Comparison of ENCODE assay signal across 8 mouse cellular contexts in the genomic region with DNA sequence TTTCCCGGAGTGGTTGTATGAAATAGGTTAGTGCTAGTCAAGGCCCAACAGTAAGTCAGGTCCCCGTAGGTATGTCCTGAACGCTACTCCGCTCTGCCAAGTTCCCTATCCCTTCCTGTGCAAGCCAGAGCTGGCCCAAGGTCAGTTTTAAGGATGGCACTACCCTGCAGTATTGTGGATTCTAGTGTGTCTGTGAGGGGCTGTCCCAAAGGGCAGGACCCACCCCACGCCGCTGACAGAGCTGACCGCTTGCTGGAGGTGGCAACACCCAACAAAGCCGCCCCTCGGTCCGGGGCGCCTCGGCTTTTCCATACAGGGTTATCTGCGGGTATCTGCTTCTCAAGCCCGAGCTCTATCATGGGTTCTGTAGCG. TPM values are rescaled to one million over a fixed set of nuclear protein-coding genes. Genes with fewer than 3 reads are reported as not detected.
DNase-seq lines count a peak whose midpoint lies in the region; ATAC-seq and TF ChIP-seq lines count a peak whose summit lies in the region.

No protein-coding gene starts in this region.

- 2% methylated on average over 15 of the region's 15 CpGs for WGBS in heart, adult 2 months
- 4% methylated on average over 15 of the region's 15 CpGs for WGBS in forebrain, embryonic 16.5 days

- ATAC-seq in forebrain, embryonic 16.5 days = no peak; the same call in 1 of the 2 replicates
- ATAC-seq in megakaryocyte, adult 5-6 weeks (ENCODE audit: poor library complexity, severe bottlenecking) = peak; percentile 47

- no peak for TF ChIP-seq POLR2A in heart, adult 2 months (IDR thresholded peaks at IDR 0.05; ENCODE audit: insufficient read depth, low read depth, low read length)

- TF ChIP-seq CTCF in heart, adult 2 months (IDR thresholded peaks at IDR 0.05) = no peak
- TF ChIP-seq CTCF in E14TG2a.4 (conservative IDR thresholded peaks at IDR 0.05; ENCODE audit: low read length) = no peak

- H3K27ac ChIP-seq in heart, adult 2 months = peak overlapping the region; percentile 100
- H3K27ac ChIP-seq in forebrain, embryonic 16.5 days (ENCODE audit: low read length) = peak overlapping the region; percentile 99

- peak overlapping the region; percentile 86 for H3K9ac ChIP-seq in heart, adult 2 months (ENCODE audit: low read depth, low read length)
- peak overlapping the region; percentile 95 for H3K9ac ChIP-seq in forebrain, embryonic 16.5 days (replicated peaks; ENCODE audit: low read depth, low read length)

- H3K9me3 ChIP-seq in E14TG2a.4 (ENCODE audit: low read length) = no peaks in the 10 kb centered on the region
- no peaks in the 10 kb centered on the region for H3K9me3 ChIP-seq in forebrain, embryonic 16.5 days (ENCODE audit: control insufficient read depth, low read length)

- TF ChIP-seq EP300 in heart, adult 2 months (IDR thresholded peaks at IDR 0.05; ENCODE audit: insufficient read depth, low read depth, low read length) = no peak

- intact Hi-C loops in heart, adult 2 months (cut with DNase I) = loop anchor here (10.0 kb wide), 2 partner anchors 257 to 303 kb away; a partner anchor contains a TSS

- no peak for DNase-seq in heart, adult 2 months
- DNase-seq in heart, adult 18-20 months = no peak
- DNase-seq in cerebellum, adult 11-12 months = no peak
- DNase-seq in thymus, postnatal 36 days = no peak
- DNase-seq in urinary bladder, postnatal 4 days (ENCODE audit: low spot score in 2 of 2) = no peak

- peak overlapping the region; percentile 95 for H3K4me2 ChIP-seq in forebrain, embryonic 16.5 days (ENCODE audit: low read length)

- H3K27me3 ChIP-seq in heart, adult 2 months (ENCODE audit: control insufficient read depth, insufficient read depth, low read length) = no peaks in the 10 kb centered on the region
- no peaks in the 10 kb centered on the region for H3K27me3 ChIP-seq in E14TG2a.4 (ENCODE audit: insufficient read depth, low read length)
- H3K27me3 ChIP-seq in forebrain, embryonic 16.5 days (replicated peaks; ENCODE audit: control insufficient read depth, insufficient read depth, low read length) = no peaks in the 10 kb centered on the region

- H3K4me1 ChIP-seq in heart, adult 2 months (ENCODE audit: control insufficient read depth, insufficient read depth, low read length) = peaks cover 8% of the 10 kb centered on the region
- peaks cover 80% of the 10 kb centered on the region for H3K4me1 ChIP-seq in E14TG2a.4 (replicated peaks; ENCODE audit: low read depth, low read length)
- peaks cover 23% of the 10 kb centered on the region for H3K4me1 ChIP-seq in forebrain, embryonic 16.5 days (replicated peaks; ENCODE audit: control insufficient read depth, insufficient read depth, low read length)

- H3K4me3 ChIP-seq in heart, adult 2 months = peak overlapping the region; percentile 89
- H3K4me3 ChIP-seq in E14TG2a.4 (replicated peaks; ENCODE audit: low read length) = peak overlapping the region; percentile 84
- H3K4me3 ChIP-seq in forebrain, embryonic 16.5 days (replicated peaks; ENCODE audit: low read length) = peak overlapping the region; percentile 86

- H3K36me3 ChIP-seq in heart, adult 2 months (ENCODE audit: control insufficient read depth, insufficient read depth, low read length) = peaks cover 10% of the 10 kb centered on the region
- peaks cover 29% of the 10 kb centered on the region for H3K36me3 ChIP-seq in E14TG2a.4 (ENCODE audit: insufficient read depth, low read length)
- no peaks in the 10 kb centered on the region; the same call in 1 of the 2 replicates for H3K36me3 ChIP-seq in forebrain, embryonic 16.5 days (ENCODE audit: control insufficient read depth, insufficient read depth)

- no peaks in the 10 kb centered on the region; the same call in 1 of the 2 replicates for H3K79me2 ChIP-seq in heart, adult 2 months (replicated peaks; ENCODE audit: control insufficient read depth, insufficient read depth, low read length)

RNA-seq across cellular contexts. Expression of a gene that starts 0.4 kb away (rescaled TPM):
- 100 to 1,000 TPM in 1 of 2 experiments, 10 to 100 TPM in 1; 75.4 to 106 TPM for total RNA-seq in heart, adult 2 months (2021)
- 82.2 and 114 TPM in 2 replicates for polyA plus RNA-seq in heart, adult 2 months (2012; rRNA removed)
- total RNA-seq in heart, adult 18-20 months (2021) = 10 to 100 TPM; 90.3 TPM
- polyA plus RNA-seq in forebrain, embryonic 16.5 days (2015; fragmentation: Nextera tagmentation; extraction: Ambion mirVana) = 643 and 677 TPM in 2 replicates
- total RNA-seq in megakaryocyte, adult 5-6 weeks (2015) = 353 and 377 TPM in 2 replicates
- 210 and 213 TPM in 2 replicates for total RNA-seq in megakaryocyte, adult 5-6 weeks (2017)
